Mouse (Mus musculus): ENCODE data around the gene Piezo1. TPM values are rescaled to one million over a fixed set of nuclear protein-coding genes. Genes with fewer than 3 reads are reported as not detected.

The Piezo1 gene
- polyA plus RNA-seq, 1 experiment from 2014 or later = 16.3 TPM

DNA sequence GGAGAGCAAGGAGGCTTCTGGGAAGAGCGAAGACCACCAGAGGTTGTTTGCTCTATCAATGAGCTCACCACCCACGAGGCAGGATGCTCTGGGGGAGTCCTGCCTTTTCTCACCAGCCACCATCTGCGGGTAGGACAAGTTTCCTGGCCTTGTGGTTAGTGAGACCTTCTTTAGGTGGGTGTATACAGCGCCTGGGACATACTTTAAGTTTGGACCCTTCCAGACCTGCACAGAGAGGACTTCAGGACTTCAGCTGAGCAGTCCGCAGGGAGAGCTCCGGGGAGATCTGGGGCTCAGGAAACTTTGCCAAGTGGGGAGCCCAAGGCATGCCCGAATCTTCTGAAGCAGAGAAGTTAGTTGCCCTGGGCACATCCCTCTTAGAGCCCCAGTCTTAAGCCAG lies 91.1 kb downstream of the Piezo1 start:
- H3K4me2 ChIP-seq = peak overlapping the region; percentile 80
- H3K27me3 ChIP-seq (replicated peaks) = peaks cover 27% of the 10 kb centered on the region
- ATAC-seq (ENCODE audit: insufficient read depth, low FRiP score, low read depth) = no peak
- peaks cover 23% of the 10 kb centered on the region for H3K4me1 ChIP-seq
- H3K9ac ChIP-seq = peak overlapping the region; percentile 25; the same call in 1 of the 2 replicates
- peak overlapping the region; percentile 33 for H3K4me3 ChIP-seq (replicated peaks)
- H3K27ac ChIP-seq = no peak overlapping the region
- no peaks in the 10 kb centered on the region for H3K9me3 ChIP-seq
- H3K36me3 ChIP-seq = no peaks in the 10 kb centered on the region
- 23% methylated on average over 7 of the region's 7 CpGs for WGBS

DNA sequence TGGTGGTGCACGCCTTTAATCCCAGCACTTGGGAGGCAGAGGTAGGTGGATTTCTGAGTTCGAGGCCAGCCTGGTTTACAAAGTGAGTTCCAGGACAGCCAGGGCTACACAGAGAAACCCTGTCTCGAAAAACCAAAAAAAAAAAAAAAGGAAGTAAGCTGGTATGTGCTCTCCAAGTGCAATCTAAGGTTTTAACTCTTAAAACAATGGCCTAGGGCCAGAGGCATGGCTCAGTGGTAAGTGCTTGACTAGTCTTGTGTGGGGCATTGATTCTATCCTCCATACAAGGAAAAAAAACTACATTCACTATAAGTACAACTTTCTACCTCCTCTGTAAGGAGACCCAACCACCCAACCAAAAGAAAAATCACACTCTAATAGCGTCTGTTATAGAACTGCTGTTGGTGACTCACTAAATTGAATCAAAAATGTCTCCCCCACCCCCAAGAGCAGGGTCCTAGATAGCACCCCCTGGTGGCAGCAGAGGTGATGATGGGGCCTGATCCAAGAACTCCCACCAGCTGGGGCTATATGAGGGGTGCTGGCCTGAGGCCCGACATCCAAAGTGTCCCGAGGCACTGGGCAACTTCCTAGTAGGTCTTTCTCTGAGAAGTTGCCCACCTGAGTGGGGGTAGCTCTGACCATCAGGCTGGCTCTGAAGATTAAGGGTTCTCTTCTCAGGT lies 91.8 kb downstream of the Piezo1 start:
- 65% methylated on average over 6 of the region's 6 CpGs for WGBS
- H3K27me3 ChIP-seq (replicated peaks) = peaks cover 27% of the 10 kb centered on the region
- H3K9me3 ChIP-seq = no peaks in the 10 kb centered on the region
- H3K9ac ChIP-seq = no peak overlapping the region
- no peak overlapping the region for H3K4me3 ChIP-seq (replicated peaks)
- ATAC-seq (ENCODE audit: insufficient read depth, low FRiP score, low read depth) = no peak
- peak overlapping the region; percentile 80; the same call in 1 of the 2 replicates for H3K4me2 ChIP-seq
- H3K27ac ChIP-seq = no peak overlapping the region
- H3K4me1 ChIP-seq = peaks cover 23% of the 10 kb centered on the region
- H3K36me3 ChIP-seq = no peaks in the 10 kb centered on the region

- Histone ChIP-seq H3K4me3 (replicated peaks) (no peak overlapping the region), H3K36me3 (no peaks in the 10 kb centered on the region), H3K27ac (no peak overlapping the region), H3K27me3 (replicated peaks) (peaks cover 24% of the 10 kb centered on the region), H3K4me2 (no peak overlapping the region), H3K4me1 (peaks cover 19% of the 10 kb centered on the region), H3K9ac (no peak overlapping the region), H3K9me3 (no peaks in the 10 kb centered on the region)
- no peak for ATAC-seq (ENCODE audit: insufficient read depth, low FRiP score, low read depth)
- WGBS = 70% methylated on average over 11 of the region's 11 CpGs
These were observed 94.0 kb downstream of the Piezo1 start for GRCm38 (mm10) chr8:122457171-122457570.

DNA sequence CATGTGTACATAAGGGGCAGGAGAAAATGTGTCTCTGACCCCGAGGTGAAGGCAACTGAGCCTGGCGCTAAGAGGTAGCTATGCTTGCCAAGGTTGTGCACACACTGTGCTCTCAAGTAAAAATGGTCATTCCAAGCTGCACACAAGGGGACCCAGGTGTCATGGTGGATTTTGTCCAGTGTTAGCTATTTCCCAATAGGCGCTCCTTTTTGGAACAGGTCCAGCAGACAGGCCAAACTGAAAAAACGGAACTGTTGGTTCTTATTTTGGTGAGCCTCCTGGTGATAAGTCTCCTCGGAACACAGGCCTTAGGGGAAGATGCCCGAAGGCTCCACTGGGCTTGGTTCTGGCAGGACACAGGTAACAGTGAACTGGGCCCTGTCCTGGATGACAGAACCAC lies 96.7 kb downstream of the Piezo1 start:
- Histone ChIP-seq H3K4me1 (no peaks in the 10 kb centered on the region), H3K27me3 (replicated peaks) (peaks cover 6% of the 10 kb centered on the region; the same call in 1 of the 2 replicates), H3K4me3 (replicated peaks) (no peak overlapping the region), H3K9me3 (no peaks in the 10 kb centered on the region), H3K27ac (no peak overlapping the region), H3K4me2 (no peak overlapping the region), H3K36me3 (no peaks in the 10 kb centered on the region), H3K9ac (no peak overlapping the region)
- 82% methylated on average over 6 of the region's 6 CpGs for WGBS
- ATAC-seq (ENCODE audit: insufficient read depth, low FRiP score, low read depth) = no peak

- Histone ChIP-seq H3K9me3 (no peaks in the 10 kb centered on the region), H3K27me3 (replicated peaks) (no peaks in the 10 kb centered on the region), H3K4me3 (replicated peaks) (no peak overlapping the region), H3K4me1 (no peaks in the 10 kb centered on the region), H3K27ac (no peak overlapping the region), H3K36me3 (no peaks in the 10 kb centered on the region), H3K9ac (no peak overlapping the region), H3K4me2 (no peak overlapping the region)
- 72% methylated on average over 10 of the region's 10 CpGs for WGBS
- ATAC-seq (ENCODE audit: insufficient read depth, low FRiP score, low read depth) = no peak
These were observed 99.0 kb downstream of the Piezo1 start for GRCm38 (mm10) chr8:122452154-122452553.

DNA sequence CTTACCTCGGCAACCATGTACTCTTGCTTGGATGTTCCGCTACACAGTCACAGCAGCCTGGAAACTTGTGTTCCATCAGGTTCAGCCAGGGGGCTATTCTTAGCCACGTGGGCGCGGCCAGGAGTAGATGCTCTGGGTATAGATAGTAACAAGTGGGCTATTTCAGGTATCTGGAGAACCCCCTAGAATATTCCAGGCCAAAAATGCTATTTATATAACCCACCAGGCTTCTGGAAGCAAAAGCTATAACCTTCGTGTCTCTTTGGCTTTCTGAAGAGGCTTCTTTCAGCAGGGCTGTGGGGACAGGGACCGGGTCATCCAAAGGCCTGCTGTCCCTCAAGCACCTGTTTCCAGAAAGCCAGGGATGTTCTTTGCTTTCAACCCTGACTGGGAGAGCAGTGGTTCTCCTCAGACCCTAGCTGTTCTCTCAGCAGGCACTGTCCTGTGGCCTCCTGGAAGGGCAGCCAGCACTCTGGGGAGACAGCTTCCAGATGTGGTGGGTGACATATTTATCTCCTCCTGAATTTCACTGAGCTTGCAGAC lies 99.9 kb downstream of the Piezo1 start:
- WGBS = 70% methylated on average over 7 of the region's 7 CpGs

DNA sequence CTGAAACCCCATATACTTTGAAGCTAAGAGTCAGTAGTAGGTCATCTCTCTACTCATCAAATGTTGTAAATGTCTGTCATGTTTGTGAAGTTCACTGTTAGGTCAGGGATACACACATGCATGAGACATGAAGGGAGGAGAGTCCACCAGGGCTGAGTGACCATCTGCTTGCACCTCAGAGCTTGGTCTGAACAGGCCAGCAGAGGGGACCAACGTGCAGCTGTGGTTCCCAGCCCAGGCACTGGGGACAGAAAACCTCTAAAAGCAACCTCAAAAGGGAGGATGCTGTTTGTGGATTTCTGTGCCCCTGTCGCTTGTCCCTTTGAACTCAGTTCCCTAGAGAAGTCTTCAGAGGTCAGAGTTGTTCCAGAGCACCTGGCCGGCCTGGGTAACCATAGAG lies 105.9 kb downstream of the Piezo1 start:
- Histone ChIP-seq H3K9ac (no peak overlapping the region), H3K4me1 (peaks cover 22% of the 10 kb centered on the region), H3K27ac (peak overlapping the region; percentile 97; the same call in 1 of the 2 replicates), H3K4me3 (replicated peaks) (no peak overlapping the region), H3K27me3 (replicated peaks) (no peaks in the 10 kb centered on the region), H3K36me3 (no peaks in the 10 kb centered on the region), H3K4me2 (peak overlapping the region; percentile 96; the same call in 1 of the 2 replicates), H3K9me3 (no peaks in the 10 kb centered on the region)
- ATAC-seq (ENCODE audit: insufficient read depth, low FRiP score, low read depth) = no peak
- 61% methylated on average over 3 of the region's 3 CpGs for WGBS

More for the DNA sequence above, 99.9 kb downstream of the Piezo1 start:
- Histone ChIP-seq H3K4me2 (no peak overlapping the region), H3K9me3 (no peaks in the 10 kb centered on the region), H3K4me3 (replicated peaks) (no peak overlapping the region), H3K9ac (no peak overlapping the region), H3K36me3 (no peaks in the 10 kb centered on the region), H3K27me3 (replicated peaks) (no peaks in the 10 kb centered on the region), H3K27ac (no peak overlapping the region), H3K4me1 (no peaks in the 10 kb centered on the region)
- no peak for ATAC-seq (ENCODE audit: insufficient read depth, low FRiP score, low read depth)

- 0 out of 2 replicates have a peak, but pooled peaks cover 4% of the 10 kb centered on the region for H3K36me3 ChIP-seq
- WGBS = 3% methylated on average over 19 of the region's 19 CpGs
- H3K27me3 ChIP-seq (replicated peaks) = no peaks in the 10 kb centered on the region
- no peaks in the 10 kb centered on the region for H3K9me3 ChIP-seq
- H3K4me1 ChIP-seq = peaks cover 22% of the 10 kb centered on the region
- ATAC-seq (ENCODE audit: insufficient read depth, low FRiP score, low read depth) = peak; percentile 56
- H3K27ac ChIP-seq = peak overlapping the region; percentile 97
- peak overlapping the region; percentile 57 for H3K4me3 ChIP-seq (replicated peaks)
- peak overlapping the region; percentile 45; the same call in 1 of the 2 replicates for H3K9ac ChIP-seq
- H3K4me2 ChIP-seq = peak overlapping the region; percentile 96
These were observed 106.9 kb downstream of the Piezo1 start for GRCm38 (mm10) chr8:122444058-122444748.

DNA sequence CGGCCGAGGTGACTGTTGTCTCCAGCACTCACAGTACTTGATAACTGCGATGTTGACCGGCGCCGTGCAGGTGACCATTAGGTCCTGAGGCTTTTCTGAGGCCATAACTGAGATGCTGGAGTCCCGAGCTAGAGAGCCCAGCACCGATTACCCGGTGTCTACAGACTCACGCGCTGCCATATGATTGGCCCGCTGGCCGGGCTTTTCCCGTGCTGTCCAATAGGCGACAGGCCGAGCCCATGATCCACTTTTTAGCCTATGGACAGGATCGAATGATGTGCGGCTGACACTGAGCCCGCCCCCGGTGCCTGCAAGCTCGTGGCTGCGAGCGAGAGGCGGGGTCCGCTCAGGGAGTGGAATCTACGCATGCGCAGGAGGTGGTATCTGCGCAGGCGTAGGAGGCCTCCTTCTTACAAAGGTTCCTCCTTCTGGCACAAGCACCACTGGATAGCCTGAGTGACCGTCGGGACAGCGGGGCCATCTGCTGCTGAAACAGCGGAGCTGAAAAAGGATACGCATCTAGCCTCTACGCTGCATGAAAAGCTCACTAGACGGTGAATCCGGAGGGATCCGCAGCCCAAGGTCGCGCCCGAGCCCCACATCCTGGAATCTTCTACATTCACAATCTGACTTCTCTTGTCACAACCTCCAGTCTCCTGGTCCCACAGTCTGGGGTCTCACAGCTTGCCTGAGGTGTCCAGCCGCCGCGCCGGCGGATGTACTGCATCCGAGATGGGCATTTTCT lies 107.7 kb downstream of the Piezo1 start, which contains the start of gene Mvd:
Mvd (minus strand) TSS at position 161 of the 745 bp plus-strand sequence.
- Histone ChIP-seq H3K9ac (peak within 1 kb of the TSS; percentile 45), H3K27ac (peak within 1 kb of the TSS; percentile 97), H3K9me3 (no peaks in the 10 kb centered on the region), H3K4me3 (replicated peaks) (peak within 1 kb of the TSS; percentile 57), H3K27me3 (replicated peaks) (no peaks in the 10 kb centered on the region), H3K4me2 (peak within 1 kb of the TSS; percentile 96), H3K36me3 (0 out of 2 replicates have a peak, but pooled peaks cover 4% of the 10 kb centered on the region), H3K4me1 (peaks cover 22% of the 10 kb centered on the region)
- under 1% methylated on average over 47 of the region's 47 CpGs for WGBS
- ATAC-seq (ENCODE audit: insufficient read depth, low FRiP score, low read depth) = peak; percentile 96

- Histone ChIP-seq H3K4me3 (replicated peaks) (peak overlapping the region; percentile 57), H3K9ac (peak overlapping the region; percentile 10), H3K9me3 (no peaks in the 10 kb centered on the region), H3K4me1 (peaks cover 22% of the 10 kb centered on the region), H3K27me3 (replicated peaks) (no peaks in the 10 kb centered on the region), H3K27ac (peak overlapping the region; percentile 67; the same call in 1 of the 2 replicates), H3K4me2 (peak overlapping the region; percentile 96), H3K36me3 (0 out of 2 replicates have a peak, but pooled peaks cover 4% of the 10 kb centered on the region)
- no peak for ATAC-seq (ENCODE audit: insufficient read depth, low FRiP score, low read depth)
- WGBS = 2% methylated on average over 12 of the region's 12 CpGs
These were observed 108.3 kb downstream of the Piezo1 start for GRCm38 (mm10) chr8:122442781-122443180.

DNA sequence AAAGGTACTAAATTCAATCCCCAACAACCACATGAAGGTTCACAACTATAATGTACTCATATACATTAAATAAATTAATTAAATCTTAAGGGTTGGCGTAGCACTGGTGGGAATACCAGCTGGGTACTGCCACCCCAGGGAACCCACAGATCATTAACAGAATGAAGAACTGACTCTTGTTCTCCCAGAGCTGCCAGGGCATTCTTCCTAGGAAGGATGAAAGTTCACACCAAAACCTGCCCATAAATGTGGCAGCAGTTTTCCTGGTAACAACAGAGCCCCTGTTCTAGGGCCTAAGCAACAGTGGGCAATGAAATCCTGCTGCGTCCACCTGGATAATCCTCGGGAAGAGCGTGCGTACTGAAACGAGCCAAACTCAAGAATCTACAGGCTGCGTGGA lies 108.8 kb downstream of the Piezo1 start:
- H3K9me3 ChIP-seq = no peaks in the 10 kb centered on the region
- H3K27ac ChIP-seq = peak overlapping the region; percentile 67; the same call in 1 of the 2 replicates
- H3K36me3 ChIP-seq = 0 out of 2 replicates have a peak, but pooled peaks cover 4% of the 10 kb centered on the region
- no peaks in the 10 kb centered on the region for H3K27me3 ChIP-seq (replicated peaks)
- no peak for ATAC-seq (ENCODE audit: insufficient read depth, low FRiP score, low read depth)
- peak overlapping the region; percentile 10 for H3K9ac ChIP-seq
- 24% methylated on average over 7 of the region's 7 CpGs for WGBS
- peak overlapping the region; percentile 57 for H3K4me3 ChIP-seq (replicated peaks)
- peak overlapping the region; percentile 96 for H3K4me2 ChIP-seq
- H3K4me1 ChIP-seq = peaks cover 22% of the 10 kb centered on the region
